Mouse (Mus musculus) heart, embryonic 14.5 days (tissue): ENCODE data around the gene Dusp6. TPM values are rescaled to one million over a fixed set of nuclear protein-coding genes. Genes with fewer than 3 reads are reported as not detected.
"Not testable (repeated sequence)": the region's sequence is repeated elsewhere in the genome, so short reads cannot be mapped to it uniquely, and the experiment has no call there.

Experiments
- ATAC-seq: fragments of 200-750 bp; cut with Nextera tagmentation; 2 replicates; pipeline ENCODE4 v1.8.0; 2017; ENCODE audit warnings: low read depth, moderate TSS enrichment; ENCODE audit not compliant: insufficient number of reproducible peaks, insufficient read depth, low FRiP score
- H3K27ac ChIP-seq, 2 experiments: fragments of 200-500 bp in 1 of 2; fragments of 300-500 bp in 1 of 2; sonication (generic) in 1 of 2; replicated peaks in 1 of 2; 2 replicates each; pipeline ENCODE4 v1.5.1; 2012 to 2014; ENCODE audit warnings: low read depth in 2 of 2, low read length in 2 of 2, control low read depth in 1 of 2, mild to moderate bottlenecking in 1 of 2, mixed read lengths in 1 of 2; ENCODE audit not compliant: control insufficient read depth in 1 of 2, insufficient read depth in 1 of 2
- H3K27me3 ChIP-seq: fragments of 300-500 bp; sonication (generic); 2 replicates; pipeline ENCODE4 v1.6.1; 2014; ENCODE audit warnings: mild to moderate bottlenecking, low read length, control low read depth; ENCODE audit not compliant: control insufficient read depth, insufficient read depth
- H3K36me3 ChIP-seq: fragments of 300-500 bp; sonication (generic); 2 replicates; pipeline ENCODE4 v1.6.1; 2014; ENCODE audit warnings: mild to moderate bottlenecking, control low read depth, low read length, mixed read lengths; ENCODE audit not compliant: control insufficient read depth, insufficient read depth
- H3K4me1 ChIP-seq, 2 experiments: fragments of 200-500 bp in 1 of 2; fragments of 300-500 bp in 1 of 2; sonication (generic) in 1 of 2; 2 replicates each; pipeline ENCODE4 v1.6.1; 2012 to 2014; ENCODE audit warnings: low read length in 2 of 2, control low read depth in 1 of 2, mixed read lengths in 1 of 2; ENCODE audit not compliant: control insufficient read depth in 2 of 2, insufficient read depth in 2 of 2
- H3K4me2 ChIP-seq: fragments of 300-500 bp; sonication (generic); 2 replicates; pipeline ENCODE4 v1.6.1; 2014; ENCODE audit warnings: mild to moderate bottlenecking, low read length
- H3K4me3 ChIP-seq, 2 experiments: fragments of 200-500 bp in 1 of 2; fragments of 300-500 bp in 1 of 2; sonication (generic) in 1 of 2; 2 replicates each; pipeline ENCODE4 v1.5.1; 2012 to 2014; ENCODE audit warnings: low read length in 2 of 2, mild to moderate bottlenecking in 2 of 2, control low read depth in 1 of 2, low read depth in 1 of 2, moderate library complexity in 1 of 2; ENCODE audit not compliant: control insufficient read depth in 1 of 2, insufficient read depth in 1 of 2
- H3K9ac ChIP-seq: fragments of 300-500 bp; sonication (generic); 2 replicates; pipeline ENCODE4 v1.6.1; 2014; ENCODE audit warnings: mild to moderate bottlenecking, low read length
- H3K9me3 ChIP-seq: fragments of 300-500 bp; sonication (generic); 2 replicates; pipeline ENCODE4 v1.6.1; 2016; ENCODE audit warnings: low read length, control low read depth; ENCODE audit not compliant: control insufficient read depth
- WGBS: fragments of 180-500 bp; shearing (Covaris S2); extraction: QIAGEN DNeasy Blood & Tissue Kit; methylation state at CpG from one replicate; pipeline ENCODE4 v1.1.7; 2014; 5-methylcytosine and 5-hydroxymethylcytosine counted together
- polyA plus RNA-seq: library from polyadenylated mRNA; unstranded; fragments of >200 nt; fragmentation: Nextera tagmentation; extraction: Ambion mirVana; gene quantifications from 2 replicates; pipeline ENCODE4 v1.2.1, GENCODE M21; 2014

Gene Dusp6
- 42.4 and 43.4 TPM in 2 replicates for polyA plus RNA-seq

- Histone ChIP-seq H3K27me3 (no peaks in the 10 kb centered on the region), H3K9ac (peak within 1 kb of the TSS; percentile 93), H3K4me1 (peaks cover 4 to 15% of the 10 kb centered on the region in 2 experiments; a peak in 3 of 4 replicates), H3K4me2 (peak within 1 kb of the TSS; percentile 75), H3K9me3 (no peaks in the 10 kb centered on the region), H3K27ac (peak within 1 kb of the TSS; percentile 96 to 97), H3K4me3 (peak within 1 kb of the TSS; percentile 59 to 90), H3K36me3 (peaks cover 22% of the 10 kb centered on the region)
- under 1% methylated on average over 29 of the region's 29 CpGs for WGBS
- peak; percentile 94 for ATAC-seq
Observed at GRCm38 (mm10) chr10:99262867-99263379, at the start of gene Dusp6. Dusp6 (plus strand) TSS chr10:99263231.

- Histone ChIP-seq H3K27ac (peak overlapping the region; percentile 53 to 77), H3K9ac (0 out of 2 replicates have a peak overlapping the region, but pooled peaks have one; percentile 25), H3K27me3 (no peaks in the 10 kb centered on the region), H3K4me1 (0 out of 4 replicates have a peak, but pooled peaks cover 0 to 3% of the 10 kb centered on the region in 2 experiments), H3K4me2 (0 out of 2 replicates have a peak overlapping the region, but pooled peaks have one; percentile 7), H3K4me3 (no peak overlapping the region), H3K9me3 (no peaks in the 10 kb centered on the region), H3K36me3 (no peaks in the 10 kb centered on the region)
- peak; percentile 21; the same call in 1 of the 2 replicates for ATAC-seq
- 48% methylated on average over 15 of the region's 15 CpGs for WGBS
Observed at GRCm38 (mm10) chr10:99214421-99215299, 48.4 kb upstream of the Dusp6 start.

- not testable (repeated sequence) for H3K4me3 ChIP-seq, H3K4me1 ChIP-seq, H3K36me3 ChIP-seq, H3K9ac ChIP-seq, ATAC-seq, H3K4me2 ChIP-seq, H3K27me3 ChIP-seq, H3K9me3 ChIP-seq, H3K27ac ChIP-seq
- 90% methylated on average over 12 of the region's 15 CpGs for WGBS
Observed at GRCm38 (mm10) chr10:99216570-99216969, 46.5 kb upstream of the Dusp6 start.

- WGBS: 88% methylated on average over 8 of the region's 8 CpGs
- Histone ChIP-seq H3K9me3 (no peaks in the 10 kb centered on the region), H3K4me2 (no peak overlapping the region), H3K4me1 (peaks cover 0 to 7% of the 10 kb centered on the region in 2 experiments; a peak in 1 of 4 replicates), H3K27me3 (no peaks in the 10 kb centered on the region), H3K27ac (no peak overlapping the region), H3K36me3 (no peaks in the 10 kb centered on the region), H3K9ac (no peak overlapping the region), H3K4me3 (no peak overlapping the region)
- ATAC-seq: no peak
Observed at GRCm38 (mm10) chr10:99221540-99221939, 41.5 kb upstream of the Dusp6 start.

- Histone ChIP-seq H3K36me3 (no peaks in the 10 kb centered on the region), H3K9me3 (no peaks in the 10 kb centered on the region), H3K4me3 (no peak overlapping the region), H3K27me3 (no peaks in the 10 kb centered on the region), H3K4me1 (peaks cover 3 to 16% of the 10 kb centered on the region in 2 experiments; a peak in 2 of 4 replicates), H3K4me2 (no peak overlapping the region), H3K9ac (no peak overlapping the region), H3K27ac (no peak overlapping the region)
- ATAC-seq: no peak
- WGBS: 82% methylated on average over 5 of the region's 5 CpGs
Observed at GRCm38 (mm10) chr10:99222726-99223125, 40.3 kb upstream of the Dusp6 start.

GRCm38 (mm10) chr10:99224218-99224617, 38.8 kb upstream of the Dusp6 start:
- Histone ChIP-seq H3K9ac (0 out of 2 replicates have a peak overlapping the region, but pooled peaks have one; percentile 9), H3K4me3 (no peak overlapping the region), H3K36me3 (no peaks in the 10 kb centered on the region), H3K27ac (no peak overlapping the region), H3K27me3 (no peaks in the 10 kb centered on the region), H3K4me1 (peaks cover 13 to 28% of the 10 kb centered on the region in 2 experiments), H3K9me3 (no peaks in the 10 kb centered on the region), H3K4me2 (no peak overlapping the region)
- 41% methylated on average over 3 of the region's 3 CpGs for WGBS
- no peak for ATAC-seq

- ATAC-seq: no peak
Observed at GRCm38 (mm10) chr10:99226782-99227181, 36.2 kb upstream of the Dusp6 start.

More at GRCm38 (mm10) chr10:99226782-99227181, 36.2 kb upstream of the Dusp6 start:
- H3K9ac ChIP-seq: no peak overlapping the region
- 75% methylated on average over 5 of the region's 5 CpGs for WGBS
- H3K27ac ChIP-seq: no peak overlapping the region
- H3K4me2 ChIP-seq: no peak overlapping the region
- H3K36me3 ChIP-seq: no peaks in the 10 kb centered on the region
- H3K4me3 ChIP-seq: no peak overlapping the region
- peaks cover 13 to 28% of the 10 kb centered on the region in 2 experiments for H3K4me1 ChIP-seq
- H3K27me3 ChIP-seq: no peaks in the 10 kb centered on the region
- no peaks in the 10 kb centered on the region for H3K9me3 ChIP-seq
